Mouse (Mus musculus) cerebellum, adult 18-20 months (tissue): ENCODE data around the gene Tnrc6a.
A peak's percentile ranks its signal among the peaks of the same experiment; 100 is the strongest.
"Not testable (repeated sequence)": the region's sequence is repeated elsewhere in the genome, so short reads cannot be mapped to it uniquely, and the experiment has no call there.

Experiments
- DNase-seq, 2 experiments: peaks; one replicate each; pipeline ENCODE4 v3.0.0; 2021

Gene Tnrc6a

DNA sequence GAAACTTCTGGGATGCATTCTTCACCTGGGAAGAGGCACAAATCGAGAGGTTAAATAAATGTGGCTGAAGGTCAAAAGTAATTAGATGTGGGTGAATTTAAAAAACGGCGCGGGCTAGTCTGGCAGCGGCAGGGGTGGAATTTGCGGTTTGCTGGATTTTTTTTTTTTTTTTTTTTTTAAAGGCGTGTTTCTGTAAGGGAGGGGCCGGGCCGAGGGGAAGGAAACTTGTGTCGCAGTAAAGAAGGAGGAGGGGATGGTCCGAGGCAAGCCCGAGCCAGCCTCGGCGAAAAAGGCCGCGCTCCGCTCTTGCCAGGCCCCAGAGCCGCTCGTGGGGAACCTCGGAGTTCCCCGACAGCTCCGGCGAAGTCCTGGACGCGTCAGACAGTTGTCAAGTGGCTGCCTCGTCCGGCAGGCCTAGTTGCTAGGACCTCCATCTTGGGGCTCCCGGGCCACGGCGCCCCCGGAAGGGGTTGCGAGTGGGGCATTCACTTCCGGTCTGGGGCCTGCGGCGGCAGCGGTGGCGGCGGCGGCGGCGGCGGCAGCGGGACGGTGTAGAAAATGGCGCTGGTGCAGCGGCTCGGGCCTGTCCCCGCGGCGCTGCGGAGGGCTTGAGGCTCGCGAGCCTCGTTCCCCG, at the start of gene Tnrc6a:
Tnrc6a (plus strand) TSS at position 221 of the 634 bp plus-strand sequence.
- peak; percentile 92 to 95 for DNase-seq

DNA sequence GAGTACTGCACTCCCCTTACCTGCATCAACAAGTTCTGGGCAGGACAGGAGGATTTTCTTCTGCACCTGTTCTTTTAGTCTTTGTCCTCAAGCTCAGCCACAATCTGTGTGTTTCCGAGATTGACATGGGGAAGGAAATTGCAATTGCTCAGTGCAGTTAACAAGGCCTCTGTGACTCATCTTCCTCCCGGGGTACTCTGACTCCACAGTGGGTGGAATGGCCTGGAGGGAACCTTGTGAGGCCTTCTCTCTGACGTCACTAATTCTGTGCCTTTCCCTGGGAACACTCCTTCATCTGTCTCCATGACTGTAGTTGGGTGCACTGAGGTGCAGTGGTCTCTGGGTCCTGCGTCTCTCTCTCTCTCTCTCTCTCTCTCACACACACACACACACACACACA, 41.4 kb upstream of the Tnrc6a start:
- no peak for DNase-seq

- no peak for DNase-seq
These were observed 40.1 kb upstream of the Tnrc6a start for GRCm38 (mm10) chr7:123083441-123084123.

GRCm38 (mm10) chr7:123084180-123084691, 39.4 kb upstream of the Tnrc6a start:
- peak; percentile 34 to 37 for DNase-seq

GRCm38 (mm10) chr7:123084708-123085107, 39.0 kb upstream of the Tnrc6a start:
- no peak for DNase-seq

GRCm38 (mm10) chr7:123088920-123089319, 34.8 kb upstream of the Tnrc6a start:
- DNase-seq: no peak

DNA sequence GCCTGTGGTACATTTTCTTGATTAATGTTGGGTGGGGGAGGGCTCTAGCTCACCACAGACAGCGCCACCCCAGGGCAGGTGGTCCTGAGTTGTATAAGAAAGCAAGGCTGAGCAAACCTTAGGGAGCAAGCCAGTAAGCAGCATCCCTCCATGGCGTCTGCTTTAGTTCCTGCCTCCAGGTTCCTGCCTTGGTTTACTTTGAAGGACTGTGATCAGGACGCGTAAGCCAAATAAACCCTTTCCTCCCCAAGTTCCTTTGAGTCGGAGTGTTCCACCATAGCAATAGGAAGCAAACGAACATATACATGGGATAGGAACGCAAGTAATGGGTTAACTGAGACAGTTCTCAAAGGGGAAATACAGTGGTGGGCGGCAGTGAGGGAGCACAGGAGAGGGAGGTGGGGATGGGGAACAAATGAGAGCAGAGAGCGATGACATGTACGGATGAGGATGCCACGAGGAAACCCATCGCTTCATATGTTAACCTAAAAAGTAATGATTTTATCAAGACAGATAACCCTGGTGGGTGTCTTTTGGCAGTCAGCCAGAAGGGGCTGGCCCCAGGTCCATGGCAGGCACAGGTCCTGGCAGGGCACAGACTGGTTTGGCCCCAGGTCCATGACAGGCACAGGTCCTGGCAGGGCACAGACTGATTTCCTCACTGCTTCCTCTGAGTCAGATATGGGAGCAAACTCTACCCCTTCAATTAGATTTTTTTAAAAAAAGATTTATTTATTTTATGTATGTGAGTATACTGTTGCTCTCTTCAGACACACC, 27.2 kb upstream of the Tnrc6a start:
- DNase-seq: no peak

DNA sequence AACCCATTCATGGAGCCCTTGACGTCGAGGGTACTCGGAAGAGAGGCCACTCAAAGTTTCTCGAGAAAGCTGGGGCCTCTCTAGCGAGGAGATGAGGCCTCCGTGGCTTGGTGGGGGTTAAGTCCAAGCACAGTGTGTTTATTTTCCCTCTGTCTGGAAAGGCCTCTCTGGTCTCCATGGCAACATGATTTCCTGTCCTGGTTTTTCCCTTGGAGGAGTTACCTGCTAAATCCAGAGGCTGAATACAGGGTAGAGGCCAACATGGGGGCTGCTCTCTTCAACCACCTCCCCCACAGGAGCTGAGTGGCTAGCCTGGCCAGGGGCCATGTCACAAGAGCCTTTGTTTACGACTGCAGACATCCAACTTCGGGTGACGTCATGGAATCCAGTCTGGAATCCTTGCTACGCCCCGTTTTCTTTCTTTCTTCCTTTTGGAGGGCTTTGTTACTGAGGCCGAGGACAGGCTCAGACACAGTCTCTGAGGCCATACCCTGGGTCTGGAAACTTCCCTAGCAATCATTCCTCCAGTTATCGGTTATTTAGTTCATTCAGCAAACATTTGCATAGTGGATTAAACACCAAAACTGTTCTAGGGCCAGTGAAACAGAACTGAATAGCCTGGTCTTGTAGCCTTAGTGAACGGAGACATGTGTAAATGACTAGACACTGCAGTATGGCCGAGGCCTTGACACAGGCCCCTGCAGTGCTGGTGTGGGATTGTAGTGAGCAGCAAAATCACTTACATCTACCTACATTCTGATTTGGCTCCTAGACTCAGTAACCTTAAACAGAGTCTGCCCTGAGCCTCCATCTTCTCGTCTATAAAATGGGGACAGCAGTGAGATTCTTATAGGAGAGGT, 25.6 kb upstream of the Tnrc6a start:
- DNase-seq: peak; percentile 19 to 25

GRCm38 (mm10) chr7:123101295-123101694, 22.4 kb upstream of the Tnrc6a start:
- no peak for DNase-seq

GRCm38 (mm10) chr7:123105381-123105780, 18.3 kb upstream of the Tnrc6a start:
- not testable (repeated sequence) for DNase-seq

DNA sequence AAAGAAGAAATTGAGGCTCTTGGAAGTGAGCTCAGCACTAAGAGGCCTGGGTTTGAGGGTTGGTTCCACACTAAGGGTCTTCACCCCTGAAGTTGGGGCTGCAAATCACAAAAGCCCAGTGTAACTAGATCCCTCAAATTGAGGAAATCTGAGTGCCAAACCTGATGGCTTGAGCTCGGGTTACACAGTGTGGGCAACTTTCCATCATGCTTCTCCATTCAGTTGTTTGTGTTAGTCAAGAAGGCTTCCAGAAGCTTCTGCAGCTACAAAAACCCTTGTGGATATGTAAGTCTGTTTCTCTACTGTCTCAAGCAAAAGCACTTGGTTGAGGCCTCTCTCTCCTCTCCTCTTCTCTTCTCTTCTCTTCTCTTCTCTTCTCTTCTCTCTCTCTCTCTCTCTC, 17.8 kb upstream of the Tnrc6a start:
- no peak for DNase-seq

DNA sequence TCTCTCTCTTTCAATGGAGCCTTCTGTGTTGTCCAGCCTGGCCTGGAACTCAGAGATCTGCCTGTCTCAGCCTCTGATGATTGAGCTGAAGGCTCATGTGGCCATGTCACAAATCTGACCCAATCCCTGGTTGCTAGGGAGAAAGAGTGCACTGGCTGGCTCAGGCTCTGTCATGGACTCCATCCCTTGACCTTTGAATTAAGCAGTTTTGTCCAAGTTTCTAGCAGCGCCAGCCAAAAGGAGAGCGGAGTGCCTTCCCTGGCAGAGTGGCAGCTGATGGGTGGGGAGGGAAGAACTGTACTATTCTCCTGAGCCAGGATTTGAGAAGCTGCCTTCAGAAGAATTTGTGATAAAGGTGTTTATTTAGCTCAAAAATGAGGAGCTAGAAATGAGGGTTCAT, 17.4 kb upstream of the Tnrc6a start:
- no peak for DNase-seq

DNA sequence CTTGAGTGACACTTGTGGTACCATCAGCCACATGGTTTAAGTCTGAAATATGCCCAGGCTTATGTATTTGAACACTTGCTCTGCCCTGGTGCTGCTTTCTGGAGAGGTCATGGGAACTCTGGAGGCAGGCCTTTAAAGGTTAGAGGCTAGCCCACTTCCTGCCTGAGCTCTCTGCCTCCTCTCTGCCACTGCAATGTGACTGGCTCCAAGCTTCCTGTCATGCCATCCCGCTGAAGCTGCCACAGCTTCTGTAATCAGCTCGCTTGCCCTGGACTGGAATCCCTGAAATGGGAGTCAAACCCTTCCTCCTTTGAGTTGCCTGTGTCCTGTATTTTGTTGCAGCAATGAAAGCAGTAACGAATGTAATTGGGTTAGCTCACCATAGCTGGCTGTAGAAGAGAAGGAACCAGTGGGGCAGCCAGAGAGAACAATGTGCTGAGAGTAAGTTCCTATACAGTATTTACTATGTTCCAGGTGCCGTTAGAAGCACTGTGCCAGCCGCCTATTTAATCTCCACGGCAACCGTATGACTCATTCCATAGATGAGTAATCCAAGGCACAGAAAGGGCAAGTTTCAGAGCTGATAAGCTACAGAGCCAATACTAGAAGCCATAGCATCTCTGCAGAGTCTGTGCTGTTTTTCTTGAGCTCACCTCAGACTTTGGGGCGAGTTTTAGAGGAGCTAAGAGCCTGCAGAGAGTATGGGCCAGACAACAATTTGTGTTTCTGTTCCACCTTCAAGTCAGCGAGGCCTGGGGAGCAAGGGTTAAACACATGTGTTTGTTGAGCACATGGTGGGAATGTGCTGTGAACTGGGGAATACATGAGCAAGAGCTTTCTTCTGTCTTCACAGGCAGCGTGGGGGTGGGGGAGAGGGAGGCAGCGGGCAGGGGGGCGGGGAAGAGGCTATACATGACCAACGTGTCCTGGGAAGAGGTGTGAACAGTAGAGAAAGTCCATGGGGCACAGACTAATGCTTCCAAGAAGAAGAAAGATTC, 15.3 kb upstream of the Tnrc6a start:
- no peak for DNase-seq

DNA sequence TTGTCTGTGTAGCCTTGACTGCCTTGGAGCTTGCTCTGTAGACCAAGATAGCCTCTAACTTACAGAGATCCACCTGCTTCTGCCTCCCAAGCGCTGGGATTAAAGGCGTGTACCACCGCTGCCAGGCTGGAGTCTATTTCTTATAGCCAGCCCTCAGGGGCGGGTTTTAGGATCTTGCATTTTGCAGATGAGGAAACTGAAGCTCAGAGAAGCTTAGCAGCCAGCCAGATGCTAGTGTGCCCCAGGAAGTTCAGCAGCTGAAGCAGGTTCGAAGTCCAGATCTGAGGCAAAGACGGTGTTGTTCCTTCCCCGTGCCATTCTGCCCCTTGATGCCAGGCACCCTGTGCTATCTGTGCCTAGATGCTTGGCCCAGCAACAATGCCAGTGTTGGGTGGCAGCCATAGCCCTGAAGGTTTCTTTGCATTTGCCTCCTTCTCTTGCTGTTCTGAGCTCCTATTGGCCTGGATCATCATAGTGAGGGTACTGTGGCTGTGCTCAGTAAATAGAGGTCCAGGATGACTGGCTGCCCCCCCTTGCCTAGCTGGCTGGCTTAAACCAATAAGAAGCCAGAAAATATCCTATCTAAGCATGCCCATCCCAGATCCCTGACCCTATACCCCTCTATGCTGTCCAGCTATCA, 14.2 kb upstream of the Tnrc6a start:
- DNase-seq: no peak

- DNase-seq: no peak
These were observed 13.6 kb upstream of the Tnrc6a start for GRCm38 (mm10) chr7:123110135-123110534.

DNA sequence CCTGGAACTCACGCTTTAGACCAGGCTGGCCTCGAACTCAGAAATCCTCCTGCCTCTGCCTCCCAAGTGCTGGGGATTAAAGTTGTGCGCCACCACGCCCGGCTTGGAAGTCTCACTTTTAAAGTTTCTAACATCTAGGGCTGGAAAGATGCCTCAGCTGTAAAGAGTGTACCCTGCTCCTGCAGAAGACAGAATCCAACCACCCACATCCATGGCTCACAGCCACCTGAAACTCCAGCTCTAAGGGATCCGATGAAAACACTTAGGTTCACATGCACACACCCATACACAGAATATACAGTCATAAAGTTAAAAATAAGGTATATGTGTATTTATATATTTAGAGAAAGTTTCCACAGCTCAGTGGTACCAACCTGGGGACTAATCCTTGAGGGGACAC, 10.1 kb upstream of the Tnrc6a start:
- no peak for DNase-seq

GRCm38 (mm10) chr7:123116799-123117198, 6.9 kb upstream of the Tnrc6a start:
- DNase-seq: no peak

DNA sequence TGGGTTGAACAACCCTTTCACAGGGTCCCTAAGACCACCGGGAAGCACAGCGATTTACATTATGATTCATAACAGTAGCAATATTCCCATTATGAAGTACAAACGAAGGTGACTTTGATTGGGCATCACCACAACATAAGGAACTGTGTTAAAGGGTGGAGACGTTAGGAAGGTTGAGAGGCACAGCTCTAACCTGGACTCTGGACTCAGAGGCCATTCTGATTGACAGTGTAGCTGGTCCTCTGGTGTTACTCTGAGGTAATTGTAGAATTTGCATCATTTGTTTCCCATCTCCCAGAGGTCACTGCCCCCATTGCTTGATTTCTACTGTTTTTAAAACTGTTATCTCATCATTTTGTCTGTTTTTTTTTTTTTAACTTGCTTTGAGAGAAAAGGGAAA, 6.5 kb upstream of the Tnrc6a start:
- no peak for DNase-seq

DNA sequence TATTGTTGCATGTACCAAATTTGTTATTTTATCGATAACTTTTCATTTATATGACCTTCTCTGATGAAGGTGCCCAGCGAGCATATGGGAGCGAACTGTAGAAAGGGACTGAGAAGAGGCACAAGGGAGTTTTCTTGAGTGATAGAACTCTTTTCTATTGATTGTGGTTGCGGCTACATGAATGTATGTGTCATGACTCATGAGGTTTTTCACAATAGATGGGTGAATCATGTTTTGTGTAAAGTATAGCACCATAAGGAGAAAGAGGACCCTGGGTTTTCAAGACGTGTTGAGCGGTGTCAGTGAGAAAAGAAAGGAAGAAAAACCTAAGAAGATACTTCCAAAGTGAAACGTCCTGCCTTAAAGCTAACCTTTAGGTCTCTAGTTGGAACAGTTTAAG, 3.2 kb upstream of the Tnrc6a start:
- DNase-seq: no peak

DNA sequence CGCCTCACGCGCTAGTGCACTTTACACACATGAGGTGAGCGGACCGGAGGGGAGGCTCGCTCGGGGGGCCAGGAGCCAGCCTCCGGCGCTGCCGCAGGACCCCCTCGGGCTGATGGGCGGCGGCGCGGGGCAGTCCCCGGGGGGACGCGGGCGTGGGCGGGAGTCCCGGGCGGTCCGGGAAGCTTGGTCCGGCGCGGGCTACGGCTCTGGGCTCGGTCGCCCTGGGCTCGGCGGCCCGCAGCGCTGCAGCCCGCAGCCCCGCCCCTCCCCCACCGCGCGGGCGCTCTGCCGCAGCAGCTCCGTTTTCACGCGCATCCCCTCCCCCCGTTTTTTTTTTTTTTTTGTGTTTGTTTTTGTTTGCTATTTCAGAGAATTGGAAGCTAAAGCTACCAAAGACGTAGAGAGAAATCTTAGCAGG, 623 bp downstream of the Tnrc6a start:
- peak in 1 of 2 experiments; percentile 35 for DNase-seq

DNA sequence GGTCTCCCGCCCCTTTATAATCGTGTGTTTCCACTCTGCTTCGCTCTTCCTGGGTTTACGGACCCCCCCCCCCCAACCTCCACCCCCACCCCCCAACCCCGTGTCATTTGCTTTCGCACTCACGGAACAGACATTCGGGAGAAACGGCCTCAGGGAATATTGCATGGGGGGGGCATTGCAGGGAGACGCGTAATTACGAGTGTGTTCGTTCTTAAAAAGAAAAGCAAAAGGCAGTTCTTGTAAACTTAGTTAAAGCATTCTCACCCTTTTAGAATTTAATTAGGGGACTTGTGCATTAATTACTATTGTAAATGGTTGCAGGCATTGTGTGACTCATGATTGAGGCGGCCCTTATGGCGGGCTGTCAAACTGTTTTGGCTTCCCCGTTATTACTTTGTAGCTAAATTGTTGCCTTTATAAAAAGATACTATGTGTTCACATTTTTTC, 1.1 kb downstream of the Tnrc6a start:
- peak; percentile 29 to 30 for DNase-seq
